Mouse (Mus musculus) CD4-positive helper T cell, adult 2 months (primary cell): Measurements from ENCODE around the gene Ctbp2.
A peak's percentile ranks its signal among the peaks of the same experiment; 100 is the strongest.

Experiments used
- DNase-seq: peaks from one replicate; pipeline ENCODE4 v3.0.0-alpha.2; 2012; ENCODE audit warnings: low read depth, missing footprints, low spot score

Ctbp2 gene

DNA sequence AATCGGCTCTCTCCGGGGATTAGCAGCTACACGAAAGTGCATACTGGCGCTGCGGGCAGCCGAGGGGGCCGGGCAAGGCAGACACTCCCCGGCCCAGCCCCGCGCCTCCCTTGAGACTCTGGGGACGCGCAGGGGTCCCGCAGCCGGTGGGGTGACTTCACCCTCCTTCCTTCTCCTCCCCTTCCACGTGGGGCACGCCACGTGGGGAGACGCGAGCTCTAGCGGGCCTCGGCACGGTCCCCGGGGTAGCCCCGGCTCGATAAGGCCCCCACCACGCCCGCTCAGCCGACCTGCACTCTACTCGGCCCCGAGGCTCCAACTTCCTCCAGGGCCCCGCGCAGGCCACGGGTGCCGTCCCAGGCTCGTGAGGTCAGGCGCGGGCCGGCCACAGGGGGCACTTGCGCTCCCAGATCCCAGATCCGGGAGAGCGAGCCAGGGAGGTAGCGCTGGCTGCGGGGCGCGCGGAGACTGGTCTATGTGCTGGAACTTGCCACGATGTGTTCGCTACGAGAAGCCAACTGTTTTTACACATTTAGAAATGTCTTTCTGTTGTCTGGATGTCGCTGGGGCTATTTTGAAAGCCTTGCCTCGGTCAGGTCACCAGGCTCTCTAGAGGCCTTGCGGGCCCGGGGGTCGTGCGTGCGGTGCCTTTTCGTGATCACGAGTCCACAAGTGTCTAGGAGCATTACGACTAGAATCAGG lies at the start of gene Ctbp2:
TSS of gene Ctbp2 (minus strand) at position 356 of the 702 bp plus-strand sequence.
- peak; percentile 7 for DNase-seq

GRCm38 (mm10) chr7:133171403-133172032 lies 47.4 kb upstream of the Ctbp2 start:
- no peak for DNase-seq

DNA sequence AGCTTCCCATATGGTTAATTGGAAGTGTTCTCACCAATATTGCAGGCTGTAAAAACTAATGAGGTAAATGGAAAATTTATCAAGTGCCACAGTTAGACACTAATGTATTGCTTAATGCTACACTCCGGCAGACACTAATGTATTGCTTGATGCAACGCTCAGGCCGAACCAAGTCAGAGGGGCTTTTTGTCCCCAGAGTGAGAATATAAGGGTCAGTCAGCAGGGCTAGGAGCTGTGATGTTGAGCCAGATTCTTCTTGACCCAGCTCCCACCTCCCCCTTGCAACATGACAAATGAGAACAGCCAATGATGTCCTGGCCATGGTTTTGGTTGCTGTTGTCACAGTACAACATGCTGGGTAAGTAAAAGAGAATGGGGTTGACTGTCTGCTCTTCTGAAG lies 44.8 kb upstream of the Ctbp2 start:
- DNase-seq: no peak

GRCm38 (mm10) chr7:133167903-133168302 lies 43.7 kb upstream of the Ctbp2 start:
- DNase-seq: no peak

- DNase-seq: no peak
These were observed 40.6 kb upstream of the Ctbp2 start for GRCm38 (mm10) chr7:133164770-133165169.

GRCm38 (mm10) chr7:133163011-133163410 lies 38.9 kb upstream of the Ctbp2 start:
- no peak for DNase-seq

- no peak for DNase-seq
These were observed 38.0 kb upstream of the Ctbp2 start for GRCm38 (mm10) chr7:133162131-133162530.

DNA sequence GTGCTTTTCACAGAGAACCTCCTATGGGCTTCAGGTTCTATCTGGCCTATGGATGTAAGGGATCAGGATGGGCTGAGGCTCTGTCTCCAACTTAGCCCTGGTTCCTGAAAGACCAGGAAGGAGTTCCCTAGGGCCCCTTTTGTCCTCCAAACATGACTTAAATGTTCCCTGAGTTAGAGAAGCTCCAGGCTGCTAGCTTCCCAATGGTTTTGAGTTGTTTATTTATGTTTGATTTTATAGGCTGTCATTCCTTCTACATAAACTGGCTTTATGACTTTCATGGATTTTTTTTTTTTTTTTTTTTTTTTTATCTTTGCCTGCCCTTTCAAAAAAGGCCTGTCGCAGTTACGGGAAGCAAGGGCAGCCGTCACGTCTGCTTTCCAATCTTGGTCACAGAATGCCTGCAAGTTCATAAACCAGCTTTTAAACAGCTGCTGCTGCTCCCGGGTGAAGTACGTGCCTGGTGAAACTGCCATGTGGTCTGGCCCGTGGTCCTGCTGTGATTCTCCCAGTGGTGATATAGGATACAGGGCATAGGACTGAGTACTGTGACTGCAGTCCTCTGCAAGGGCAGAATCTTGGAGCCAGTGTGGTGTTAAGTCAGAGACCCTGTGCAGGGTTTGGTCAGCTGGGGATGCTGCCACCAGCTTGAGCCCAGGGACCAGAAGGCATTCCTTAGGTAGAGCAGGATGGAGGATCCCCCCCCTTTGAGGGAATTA lies 37.4 kb upstream of the Ctbp2 start:
- no peak for DNase-seq

GRCm38 (mm10) chr7:133159519-133159918 lies 35.4 kb upstream of the Ctbp2 start:
- DNase-seq: no peak

DNA sequence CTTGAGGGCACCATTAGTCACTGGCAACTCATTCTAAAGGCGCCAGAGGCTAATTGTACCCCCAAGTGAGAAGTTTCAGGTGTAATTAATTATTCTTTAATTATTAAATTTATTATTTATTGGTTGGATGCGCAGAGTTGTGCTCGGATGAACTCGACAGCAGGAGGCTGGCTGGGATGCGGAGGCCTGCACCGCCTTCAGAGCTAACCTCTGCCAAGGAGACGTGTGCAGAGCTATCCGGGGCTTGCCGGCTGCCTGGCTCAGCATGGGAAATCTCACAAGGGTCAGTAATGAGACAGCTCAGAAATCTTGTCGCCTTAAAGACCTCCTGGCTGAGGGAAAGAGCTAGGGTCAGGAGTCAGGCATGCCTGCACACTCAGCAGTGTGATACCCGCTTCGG lies 31.5 kb upstream of the Ctbp2 start:
- no peak for DNase-seq

DNA sequence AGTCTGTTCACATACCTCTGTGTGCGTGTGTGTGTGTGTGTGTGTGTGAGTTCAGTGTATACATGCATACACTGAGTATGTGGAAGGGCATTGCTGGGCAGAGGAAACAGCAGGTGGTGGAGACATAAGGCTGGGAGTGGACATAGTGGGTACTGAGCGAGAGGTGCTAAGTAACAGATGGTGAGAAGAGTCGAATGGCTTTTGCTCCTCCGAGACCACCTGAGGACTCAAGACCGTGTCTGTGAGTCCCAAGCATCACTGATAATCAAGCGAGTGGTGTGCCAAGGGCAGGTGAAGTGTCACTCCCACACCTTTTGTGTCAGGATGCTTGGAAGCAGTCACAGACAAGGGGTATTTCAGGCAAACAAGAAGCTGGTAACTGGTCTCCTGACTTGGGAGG lies 30.7 kb upstream of the Ctbp2 start:
- DNase-seq: no peak

- DNase-seq: no peak
These were observed 15.7 kb upstream of the Ctbp2 start for GRCm38 (mm10) chr7:133139689-133140336.

DNA sequence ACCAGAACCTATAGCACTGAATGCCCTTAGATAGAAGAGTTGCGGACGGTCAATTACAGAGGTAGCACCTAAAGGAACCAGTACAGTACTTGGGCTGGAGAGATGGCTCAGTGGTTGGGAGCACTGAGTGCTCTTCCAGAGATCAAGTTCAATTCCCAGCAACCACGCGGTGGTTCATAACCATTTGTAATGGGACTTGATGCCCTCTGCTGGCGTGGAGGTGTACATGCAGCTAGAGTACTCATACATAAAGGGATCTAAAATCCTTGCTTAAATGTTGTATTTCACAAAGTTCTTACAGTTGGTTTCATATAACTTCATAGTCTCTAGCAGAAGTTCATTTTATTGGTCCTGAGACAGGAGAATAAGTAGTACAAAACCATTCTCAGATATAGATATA lies 9.4 kb upstream of the Ctbp2 start:
- DNase-seq: no peak

- no peak for DNase-seq
These were observed 8.5 kb upstream of the Ctbp2 start for GRCm38 (mm10) chr7:133132702-133133101.

DNA sequence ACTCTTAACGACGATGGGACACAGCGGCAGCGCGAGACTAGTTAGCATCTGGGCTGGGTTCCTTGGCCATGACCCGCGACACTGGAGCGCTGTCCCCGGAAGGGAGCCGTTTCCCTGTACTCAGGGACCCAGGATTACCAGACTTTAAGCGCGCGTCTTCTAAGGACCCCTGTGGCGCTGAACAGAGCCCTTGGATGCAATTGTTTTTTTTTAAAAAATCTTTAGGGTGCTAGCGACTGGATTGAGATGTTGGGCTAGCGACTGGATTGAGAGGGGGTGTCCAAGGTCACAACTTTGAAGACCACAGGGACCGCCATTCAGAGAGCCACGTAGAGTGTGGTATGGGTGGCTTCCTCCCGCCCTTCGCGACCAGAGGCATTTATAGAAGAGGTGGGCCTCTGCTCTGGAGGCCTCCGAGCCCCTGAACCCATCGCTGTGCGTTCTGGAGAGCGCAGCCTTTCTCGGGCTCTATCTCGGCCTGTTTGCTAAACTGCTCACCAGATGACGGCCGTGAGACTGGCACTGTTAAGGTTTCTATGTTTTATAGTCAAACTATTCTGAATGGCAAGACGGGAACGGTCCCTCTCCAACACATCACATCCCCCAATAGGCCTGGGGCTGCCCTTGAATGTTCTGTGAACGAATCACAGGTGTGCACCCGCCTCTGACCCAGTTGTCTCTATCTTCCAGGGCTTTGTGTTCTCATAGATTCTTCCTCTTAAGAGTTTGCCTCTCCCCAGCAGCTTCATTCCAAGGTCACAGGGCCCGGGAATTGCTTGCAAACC lies 739 bp upstream of the Ctbp2 start:
- DNase-seq: no peak

DNA sequence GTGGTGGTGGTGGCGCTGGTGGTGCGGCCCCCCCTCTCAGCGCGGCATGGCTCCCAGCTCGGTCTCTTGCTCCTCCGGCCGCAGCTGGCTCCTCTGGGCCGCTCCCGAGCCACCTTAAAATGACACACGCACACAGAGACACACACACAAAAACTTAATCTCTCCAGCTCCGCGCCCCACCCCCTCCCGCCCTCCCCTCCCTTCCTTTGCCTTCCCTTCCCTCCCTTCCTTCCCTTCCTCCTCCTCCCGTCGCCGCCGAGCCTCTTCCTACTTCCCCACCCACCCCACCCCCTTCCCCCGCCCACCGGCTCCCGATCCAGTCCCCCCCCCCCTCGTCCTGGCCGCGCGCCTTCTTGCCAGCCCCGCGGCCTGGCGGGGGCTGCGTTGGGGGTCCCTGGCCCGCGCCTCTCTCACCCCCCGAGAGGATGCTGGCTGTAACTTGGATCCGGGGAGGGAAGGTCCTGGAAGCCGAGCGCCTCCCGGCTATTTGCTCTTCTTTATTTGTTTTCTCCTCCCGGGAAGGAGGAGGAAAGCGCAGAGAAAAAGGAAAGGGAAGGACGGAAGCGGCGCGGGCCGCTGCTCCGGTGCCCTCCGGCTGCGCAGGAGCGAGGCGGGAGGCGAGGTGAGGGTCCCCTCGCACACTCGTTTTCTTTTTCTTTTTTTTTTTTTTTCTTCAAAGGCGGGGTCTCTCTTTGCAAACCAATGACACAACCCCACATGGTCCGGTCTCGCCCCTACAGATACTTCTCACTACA lies 733 bp downstream of the Ctbp2 start, which contains the start of gene Fgfr2:
TSS of gene Fgfr2 (minus strand) at position 107 of the 755 bp plus-strand sequence.
- DNase-seq: no peak

GRCm38 (mm10) chr7:133122379-133123243 lies 1.5 kb downstream of the Ctbp2 start:
- peak; percentile 3 for DNase-seq

DNA sequence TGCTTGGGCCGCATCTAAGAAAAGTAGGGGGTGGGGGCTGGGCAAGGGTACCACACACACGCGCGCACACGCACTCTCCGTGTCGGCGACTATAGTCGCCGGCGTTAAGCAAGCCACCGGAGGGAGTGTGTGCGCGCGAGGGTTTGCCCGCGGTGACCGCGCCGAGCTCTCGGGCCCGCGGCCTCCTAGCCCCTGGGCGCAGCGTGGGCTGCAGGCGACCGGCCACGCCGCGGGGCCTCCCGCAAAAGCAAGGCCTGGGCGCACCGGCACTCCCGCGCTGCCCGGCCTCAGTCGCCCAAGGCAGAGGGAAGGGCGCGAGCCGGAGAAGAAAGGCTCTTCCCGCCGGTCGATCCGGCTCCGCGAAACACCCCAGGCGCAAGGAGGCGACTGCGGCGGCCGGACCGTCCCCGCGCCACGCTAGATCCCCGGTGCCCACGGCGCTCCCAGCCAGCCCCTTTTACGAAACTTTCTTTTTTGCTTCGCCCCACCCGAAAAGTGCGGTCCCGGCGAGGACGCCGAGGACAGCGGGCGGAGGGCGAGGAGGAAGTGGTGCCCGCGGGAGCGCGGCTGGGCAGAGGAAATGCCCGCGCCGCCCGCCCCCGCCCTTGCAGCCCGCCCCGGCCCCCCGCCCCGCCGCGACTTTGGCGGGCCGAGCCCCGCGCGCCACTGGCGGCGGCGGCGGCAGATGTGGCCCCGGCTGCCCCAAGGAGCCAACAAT lies 2.3 kb downstream of the Ctbp2 start:
- DNase-seq: no peak

DNA sequence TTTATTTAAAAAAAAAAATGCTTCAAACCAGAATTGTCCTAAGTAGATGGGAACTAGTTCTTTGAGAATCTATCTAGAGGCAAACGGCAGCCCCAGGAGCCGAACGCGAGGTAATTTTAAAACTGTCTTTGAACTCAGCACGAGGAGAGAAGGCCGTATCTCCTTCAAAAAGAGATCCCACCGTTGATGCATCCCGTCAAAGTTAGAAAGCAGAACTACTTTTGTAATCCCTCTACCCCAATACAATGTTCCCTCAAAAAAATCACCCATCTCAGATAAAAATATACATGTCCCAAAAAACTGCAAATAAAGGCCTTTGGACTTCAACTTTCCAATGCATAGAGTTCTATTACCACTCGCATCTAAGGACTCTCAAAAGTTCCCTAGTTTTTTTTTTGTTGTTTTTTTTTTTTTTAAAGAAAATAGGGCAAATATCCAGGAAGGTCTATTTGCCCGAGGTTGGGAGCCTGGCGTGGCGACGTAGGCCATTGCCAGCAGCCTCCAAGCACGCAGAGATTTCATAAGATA lies 3.0 kb downstream of the Ctbp2 start:
- DNase-seq: no peak
